Mouse (Mus musculus): Measurements from ENCODE around the gene Dab2ip.

Dab2ip gene

GRCm38 (mm10) chr2:35557911-35558825 lies at the start of gene Dab2ip:
Gene Dab2ip (plus strand): TSS chr2:35558266.
- DNase-seq (ENCODE audit: low read depth, low spot score) = no peak

- no peak for DNase-seq (ENCODE audit: low read depth, low spot score)
Observed at GRCm38 (mm10) chr2:35508597-35509342, 49.3 kb upstream of the Dab2ip start.

DNA sequence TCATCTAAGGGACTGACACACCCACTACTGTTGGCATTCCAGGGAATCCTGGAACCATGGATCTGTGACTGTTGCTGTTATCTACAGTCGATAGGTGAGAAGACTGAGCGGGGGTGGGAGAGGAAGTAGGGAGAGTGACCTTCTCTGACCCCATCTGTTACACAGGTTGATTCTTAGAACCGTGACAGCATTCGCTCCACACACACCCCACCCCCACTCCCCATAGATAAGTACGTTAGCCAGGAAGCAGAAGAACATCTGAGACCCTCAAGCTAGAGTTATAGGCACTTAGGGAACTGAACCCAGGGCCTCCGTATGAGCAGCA lies 48.8 kb upstream of the Dab2ip start:
- no peak for DNase-seq (ENCODE audit: low read depth, low spot score)

- no peak for DNase-seq (ENCODE audit: low read depth, low spot score)
Observed at GRCm38 (mm10) chr2:35509888-35510287, 48.2 kb upstream of the Dab2ip start.

- no peak for DNase-seq (ENCODE audit: low read depth, low spot score)
Observed at GRCm38 (mm10) chr2:35510920-35511319, 47.1 kb upstream of the Dab2ip start.

DNA sequence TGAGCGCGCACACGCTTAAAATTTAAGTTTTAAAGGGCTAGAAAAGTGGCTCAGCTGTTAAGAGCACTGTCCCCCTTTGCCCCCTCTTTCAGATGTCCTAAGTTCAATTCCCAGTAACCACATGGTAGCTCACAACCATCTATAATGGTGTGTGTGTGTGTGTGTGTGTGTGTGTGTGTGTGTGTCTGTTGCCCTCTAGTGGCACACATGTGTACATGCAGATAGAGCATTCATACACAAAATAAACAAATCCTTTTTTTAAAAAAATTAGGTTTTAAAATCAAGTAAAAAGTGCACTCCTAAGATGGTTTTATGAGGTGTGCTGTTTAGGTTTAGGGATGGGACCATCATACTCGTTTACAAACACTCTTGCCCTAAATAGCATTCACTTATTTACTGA lies 45.8 kb upstream of the Dab2ip start:
- DNase-seq (ENCODE audit: low read depth, low spot score) = no peak

- no peak for DNase-seq (ENCODE audit: low read depth, low spot score)
Observed at GRCm38 (mm10) chr2:35514051-35514892, 43.8 kb upstream of the Dab2ip start.

DNA sequence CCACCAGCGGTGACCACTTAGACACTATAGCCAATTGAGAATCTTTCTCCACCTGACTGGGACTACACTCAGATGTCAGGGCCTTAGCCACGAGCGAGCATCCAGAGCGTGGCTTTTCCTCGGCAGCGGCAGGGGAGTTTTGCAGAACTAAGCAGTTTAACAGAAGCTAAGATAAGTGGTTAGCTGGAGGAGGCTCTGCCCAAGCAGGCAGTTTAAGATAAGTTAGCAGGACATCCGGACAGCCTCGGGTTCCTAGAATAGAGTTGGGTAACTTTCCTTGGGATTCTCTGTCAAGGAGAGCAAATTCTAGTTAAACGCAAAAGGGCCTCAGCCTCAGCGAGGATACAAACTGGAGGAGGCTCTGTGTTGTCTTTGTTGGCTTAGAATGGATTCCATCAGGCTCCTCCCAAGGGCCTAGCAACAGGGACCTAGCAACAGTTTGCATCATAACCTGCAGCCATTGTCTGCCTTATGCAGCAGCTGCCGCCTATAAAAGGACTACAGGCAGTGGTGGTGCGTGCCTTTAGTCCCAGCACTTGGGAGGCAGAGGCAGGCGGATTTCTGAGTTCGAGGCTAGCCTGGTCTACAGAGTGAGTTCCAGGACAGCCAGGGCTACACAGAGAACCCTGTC lies 31.3 kb upstream of the Dab2ip start:
- no peak for DNase-seq (ENCODE audit: low read depth, low spot score)

GRCm38 (mm10) chr2:35529086-35529485 lies 29.0 kb upstream of the Dab2ip start:
- DNase-seq (ENCODE audit: low read depth, low spot score) = no peak

GRCm38 (mm10) chr2:35529856-35530255 lies 28.2 kb upstream of the Dab2ip start:
- no peak for DNase-seq (ENCODE audit: low read depth, low spot score)

DNA sequence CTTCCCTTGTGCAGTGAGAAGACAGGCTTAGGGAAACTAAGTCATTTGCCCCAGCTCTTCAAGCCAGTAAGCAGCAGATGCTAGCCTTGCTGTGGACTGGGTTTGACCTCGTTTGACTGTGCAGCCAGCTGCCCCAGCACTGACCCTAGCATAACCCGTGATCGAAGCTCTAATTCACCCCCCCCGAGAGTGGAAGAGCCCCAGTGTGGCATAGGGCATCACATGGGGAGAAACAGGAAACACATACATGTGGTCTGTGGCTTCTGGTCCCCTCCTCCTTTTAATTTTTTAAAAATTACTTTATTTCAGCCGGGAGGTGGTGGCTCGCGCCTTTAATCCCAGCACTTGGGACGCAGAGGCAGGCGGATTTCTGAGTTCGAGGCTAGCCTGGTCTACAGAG lies 27.3 kb upstream of the Dab2ip start:
- no peak for DNase-seq (ENCODE audit: low read depth, low spot score)

GRCm38 (mm10) chr2:35533646-35534045 lies 24.4 kb upstream of the Dab2ip start:
- no peak for DNase-seq (ENCODE audit: low read depth, low spot score)

- peak; percentile 60 for DNase-seq (ENCODE audit: low read depth, low spot score)
Observed at GRCm38 (mm10) chr2:35539276-35539972, 18.6 kb upstream of the Dab2ip start.

DNA sequence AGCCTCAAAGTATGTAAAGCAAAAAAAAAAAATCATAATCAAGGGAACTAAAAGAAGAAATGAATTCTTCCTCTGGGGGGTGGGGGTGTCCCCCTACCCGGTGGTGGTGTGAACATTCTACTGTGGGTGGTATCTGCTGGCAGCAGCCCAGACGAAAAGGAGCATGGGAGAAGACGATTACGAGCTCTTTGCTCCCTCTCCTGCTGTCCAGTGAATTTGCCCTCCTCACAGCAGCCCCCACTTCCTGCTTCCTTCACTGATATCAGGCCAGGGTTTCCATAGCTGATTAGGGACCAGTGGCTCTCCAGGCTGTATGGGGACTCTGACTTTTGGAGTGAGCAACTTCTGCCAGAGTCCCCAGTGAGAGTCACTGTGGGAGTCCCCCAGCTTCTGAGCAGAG lies 17.3 kb upstream of the Dab2ip start:
- no peak for DNase-seq (ENCODE audit: low read depth, low spot score)

DNA sequence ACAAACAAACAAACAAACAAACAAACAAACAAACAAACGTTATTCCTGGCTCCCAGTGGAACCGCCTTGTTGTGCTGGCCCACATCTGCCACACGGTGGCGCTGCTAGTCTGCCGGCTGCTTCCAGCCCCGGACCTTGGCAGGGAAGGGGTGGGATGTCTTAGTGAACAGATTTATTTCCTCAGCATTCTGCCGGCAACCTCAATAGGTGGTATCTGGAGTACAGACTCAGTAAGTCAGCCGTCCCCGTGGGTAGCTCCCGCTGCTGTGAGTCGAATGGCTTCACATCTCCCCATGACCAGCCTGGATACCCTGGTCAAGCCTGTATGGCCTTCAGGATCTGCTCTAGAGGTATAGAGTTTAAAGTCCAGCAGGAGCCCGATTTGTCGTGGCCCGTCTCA lies 13.3 kb upstream of the Dab2ip start:
- peak; percentile 49 for DNase-seq (ENCODE audit: low read depth, low spot score)

- DNase-seq (ENCODE audit: low read depth, low spot score) = no peak
Observed at GRCm38 (mm10) chr2:35545125-35545590, 12.9 kb upstream of the Dab2ip start.

DNA sequence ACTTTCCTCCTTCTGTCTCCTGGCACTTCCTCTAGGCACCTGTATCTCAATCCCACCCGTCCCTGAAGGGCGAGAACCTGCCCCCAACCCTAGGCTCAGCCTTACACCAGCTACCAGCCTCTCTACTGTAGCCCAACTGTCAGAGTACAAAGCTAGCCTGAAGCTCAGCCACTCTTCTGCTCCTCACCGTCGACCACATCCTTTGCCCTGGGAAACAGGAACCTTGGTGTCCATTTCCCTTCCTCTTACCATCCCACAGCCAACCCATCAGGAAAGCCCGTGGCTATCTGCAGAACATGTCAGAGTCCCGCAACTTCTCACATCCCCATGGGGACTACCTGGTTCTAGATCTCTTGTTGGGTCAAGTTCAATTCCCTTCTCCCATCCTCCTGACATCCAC lies 11.6 kb upstream of the Dab2ip start:
- DNase-seq (ENCODE audit: low read depth, low spot score) = no peak

GRCm38 (mm10) chr2:35549191-35549590 lies 8.9 kb upstream of the Dab2ip start:
- DNase-seq (ENCODE audit: low read depth, low spot score) = no peak

GRCm38 (mm10) chr2:35550097-35550496 lies 8.0 kb upstream of the Dab2ip start:
- DNase-seq (ENCODE audit: low read depth, low spot score) = no peak

- no peak for DNase-seq (ENCODE audit: low read depth, low spot score)
Observed at GRCm38 (mm10) chr2:35556918-35557486, 1.1 kb upstream of the Dab2ip start.

Data from brain, embryonic 18.5 days (tissue).